Mouse (Mus musculus): Measurements from ENCODE around the gene Prok1.

Prok1 gene

GRCm38 (mm10) chr3:107238051-107238450 lies 1.5 kb downstream of the Prok1 start:
- no peak for DNase-seq (ENCODE audit: low spot score in 2 of 2)

GRCm38 (mm10) chr3:107233945-107234344 lies 5.6 kb downstream of the Prok1 start:
- DNase-seq (ENCODE audit: low spot score in 2 of 2), result no peak

GRCm38 (mm10) chr3:107233351-107233813 lies 6.1 kb downstream of the Prok1 start:
- DNase-seq (ENCODE audit: low spot score in 2 of 2), result peak; percentile 79 to 82

- DNase-seq (ENCODE audit: low spot score in 2 of 2), result no peak
Observed at GRCm38 (mm10) chr3:107231202-107231601, 8.3 kb downstream of the Prok1 start.

GRCm38 (mm10) chr3:107230527-107230926 lies 9.0 kb downstream of the Prok1 start, which contains the start of gene A630076J17Rik:
TSS of gene A630076J17Rik (plus strand) at chr3:107230614.
- DNase-seq (ENCODE audit: low spot score in 2 of 2), result no peak

GRCm38 (mm10) chr3:107229822-107230221 lies 9.7 kb downstream of the Prok1 start:
- no peak for DNase-seq (ENCODE audit: low spot score in 2 of 2)

GRCm38 (mm10) chr3:107229221-107229620 lies 10.3 kb downstream of the Prok1 start:
- no peak for DNase-seq (ENCODE audit: low spot score in 2 of 2)

GRCm38 (mm10) chr3:107225820-107226219 lies 13.7 kb downstream of the Prok1 start:
- DNase-seq (ENCODE audit: low spot score in 2 of 2), result no peak

GRCm38 (mm10) chr3:107223230-107223629 lies 16.3 kb downstream of the Prok1 start:
- DNase-seq (ENCODE audit: low spot score in 2 of 2), result no peak

GRCm38 (mm10) chr3:107221608-107222007 lies 17.9 kb downstream of the Prok1 start, which contains the start of gene Cym:
TSS of gene Cym (minus strand) at chr3:107221732.
- no peak for DNase-seq (ENCODE audit: low spot score in 2 of 2)

GRCm38 (mm10) chr3:107218572-107218971 lies 20.9 kb downstream of the Prok1 start:
- no peak for DNase-seq (ENCODE audit: low spot score in 2 of 2)

- DNase-seq (ENCODE audit: low spot score in 2 of 2), result no peak
Observed at GRCm38 (mm10) chr3:107217101-107217480, 22.4 kb downstream of the Prok1 start.

GRCm38 (mm10) chr3:107216400-107217100 lies 23.0 kb downstream of the Prok1 start:
- DNase-seq (ENCODE audit: low spot score in 2 of 2), result no peak

GRCm38 (mm10) chr3:107214606-107215005 lies 24.9 kb downstream of the Prok1 start:
- no peak for DNase-seq (ENCODE audit: low spot score in 2 of 2)

- DNase-seq (ENCODE audit: low spot score in 2 of 2), result no peak
Observed at GRCm38 (mm10) chr3:107207625-107208253, 31.8 kb downstream of the Prok1 start.

- no peak for DNase-seq (ENCODE audit: low spot score in 2 of 2)
Observed at GRCm38 (mm10) chr3:107206490-107207150, 32.9 kb downstream of the Prok1 start.

GRCm38 (mm10) chr3:107205994-107206393 lies 33.5 kb downstream of the Prok1 start:
- DNase-seq (ENCODE audit: low spot score in 2 of 2), result peak; percentile 67 to 69

GRCm38 (mm10) chr3:107205170-107205569 lies 34.3 kb downstream of the Prok1 start:
- no peak for DNase-seq (ENCODE audit: low spot score in 2 of 2)

- DNase-seq (ENCODE audit: low spot score in 2 of 2), result no peak
Observed at GRCm38 (mm10) chr3:107204413-107204812, 35.1 kb downstream of the Prok1 start.

- DNase-seq (ENCODE audit: low spot score in 2 of 2), result no peak
Observed at GRCm38 (mm10) chr3:107201310-107202180, 38.0 kb downstream of the Prok1 start.

- DNase-seq (ENCODE audit: low spot score in 2 of 2), result no peak
Observed at GRCm38 (mm10) chr3:107188226-107188899, 51.1 kb downstream of the Prok1 start.
